Mouse (Mus musculus) ES-E14 (cell line): ENCODE measurements at regions not wholly inside any gene's neighbourhood (a gene's known extent, or its start where the extent isn't known, plus 50 kb on each side); places are given as distances from the start of the nearest gene placed in this dataset.

ENCODE experiments used
- HCFC1 ChIP-seq: IDR thresholded peaks from 2 replicates; pipeline ENCODE4 v1.6.1; 2012; ENCODE audit warnings: low read length, inconsistent platforms, borderline replicate concordance; ENCODE audit not compliant: insufficient read depth
- ZNF384 ChIP-seq: IDR thresholded peaks from 2 replicates; pipeline ENCODE4 v1.6.1; 2012; ENCODE audit warnings: low read depth, low read length, inconsistent platforms

DNA sequence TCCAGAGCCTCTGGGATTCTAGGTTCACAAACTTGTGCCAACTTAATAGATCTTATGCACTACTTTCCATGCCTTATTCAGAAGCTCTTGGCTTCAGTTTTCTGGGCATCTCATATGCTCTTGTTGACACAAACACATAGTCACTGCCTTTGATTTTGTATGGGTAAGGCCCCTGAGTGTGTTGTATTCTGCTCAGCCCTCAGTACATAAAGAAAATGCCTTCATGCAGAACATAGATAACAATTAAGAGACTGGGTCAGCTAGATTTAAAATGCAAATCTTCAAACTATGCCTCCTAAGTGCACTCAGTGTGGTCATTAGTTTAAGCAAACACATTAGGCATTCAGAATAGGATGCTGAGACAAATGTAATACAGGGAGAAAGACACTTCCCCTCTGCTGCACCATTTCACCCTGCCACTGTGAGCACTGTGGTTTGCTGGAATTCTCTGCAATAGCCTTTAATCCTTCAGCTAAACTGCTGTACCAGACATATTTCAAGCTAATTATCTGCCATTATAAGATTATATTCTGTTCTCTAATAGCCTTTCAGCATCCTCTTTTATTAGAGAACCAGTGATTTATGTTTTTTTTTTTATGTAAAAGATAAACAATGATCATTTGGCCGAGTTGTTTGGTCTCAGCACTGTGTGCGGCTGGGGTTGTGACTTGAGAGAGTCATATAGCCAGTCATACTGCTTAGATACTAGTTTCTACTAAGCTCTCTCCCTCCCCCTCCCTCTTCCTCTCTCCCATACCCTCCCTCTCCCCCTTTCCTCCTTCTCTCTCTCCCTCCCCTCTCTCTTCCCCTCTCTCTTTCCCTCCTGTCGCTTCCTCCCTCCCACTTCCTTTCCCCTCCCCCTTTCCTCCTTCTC lies 2058.1 kb upstream of the 5930422O12Rik start:
- no peak for TF ChIP-seq ZNF384
- TF ChIP-seq HCFC1 = no peak
